Mouse (Mus musculus) ES-Bruce4 (cell line): ENCODE measurements around the gene Draxin. TPM values are rescaled to one million over a fixed set of nuclear protein-coding genes. Genes with fewer than 3 reads are reported as not detected.
A peak's percentile ranks its signal among the peaks of the same experiment; 100 is the strongest.

ENCODE experiments used
- H3K27ac ChIP-seq: 2 replicates; pipeline ENCODE4 v1.5.1; 2012; ENCODE audit warnings: low read length, inconsistent platforms; ENCODE audit not compliant: insufficient read depth
- H3K27me3 ChIP-seq: 2 replicates; pipeline ENCODE4 v1.6.1; 2012; ENCODE audit warnings: mild to moderate bottlenecking, low read length, inconsistent platforms; ENCODE audit not compliant: control insufficient read depth, poor library complexity, insufficient read depth, severe bottlenecking
- H3K36me3 ChIP-seq: 2 replicates; pipeline ENCODE4 v1.6.1; 2012; ENCODE audit warnings: inconsistent platforms, mild to moderate bottlenecking, low read length, moderate library complexity; ENCODE audit not compliant: control insufficient read depth, poor library complexity, insufficient read depth, severe bottlenecking
- H3K4me1 ChIP-seq: one replicate; pipeline ENCODE4 v1.8.1; 2011; ENCODE audit warnings: low read length; ENCODE audit not compliant: control insufficient read depth, insufficient read depth
- H3K4me3 ChIP-seq: 2 replicates; pipeline ENCODE4 v1.5.1; 2011; ENCODE audit warnings: low read depth, mild to moderate bottlenecking, low read length
- H3K9ac ChIP-seq: 2 replicates; pipeline ENCODE4 v1.6.1; 2012; ENCODE audit warnings: low read depth, mild to moderate bottlenecking, inconsistent platforms; ENCODE audit not compliant: poor library complexity, severe bottlenecking
- H3K9me3 ChIP-seq: replicated peaks from 2 replicates; pipeline ENCODE4 v1.6.1; 2012; ENCODE audit warnings: mild to moderate bottlenecking, low read length, inconsistent platforms; ENCODE audit not compliant: control insufficient read depth, poor library complexity, insufficient read depth, severe bottlenecking
- CTCF ChIP-seq: IDR thresholded peaks from one replicate; pipeline ENCODE4 v1.8.1; 2011; ENCODE audit warnings: low read depth, low read length
- EP300 ChIP-seq: IDR thresholded peaks from 2 replicates; pipeline ENCODE4 v1.6.1; 2011; ENCODE audit warnings: low read depth, low read length; ENCODE audit not compliant: insufficient read depth
- POLR2A ChIP-seq: IDR thresholded peaks from one replicate; pipeline ENCODE4 v1.8.1; 2011; ENCODE audit warnings: low read length; ENCODE audit not compliant: insufficient read depth
- polyA plus RNA-seq: library from polyadenylated mRNA; stranded (reverse); fragments of >200 nt; gene quantifications from 2 replicates; pipeline ENCODE4 v1.2.4, GENCODE M21; 2011; ENCODE audit warnings: low read depth; ENCODE audit not compliant: missing spikeins, insufficient read depth, insufficient read length

Gene Draxin
- polyA plus RNA-seq, 1 experiment, result 0.22 TPM

- Histone ChIP-seq H3K4me1 (peaks cover 4% of the 10 kb centered on the region), H3K9ac (peak overlapping the region; percentile 30), H3K36me3 (peaks cover 2% of the 10 kb centered on the region; the same call in 1 of the 2 replicates), H3K9me3 (no peaks in the 10 kb centered on the region), H3K27me3 (no peaks in the 10 kb centered on the region), H3K4me3 (peak overlapping the region; percentile 23), H3K27ac (0 out of 2 replicates have a peak overlapping the region, but pooled peaks have one; percentile 0)
- TF ChIP-seq CTCF (no peak), POLR2A (no peak), EP300 (no peak)
Observed at GRCm38 (mm10) chr4:148074521-148075189, 55.8 kb downstream of the Draxin start.

DNA sequence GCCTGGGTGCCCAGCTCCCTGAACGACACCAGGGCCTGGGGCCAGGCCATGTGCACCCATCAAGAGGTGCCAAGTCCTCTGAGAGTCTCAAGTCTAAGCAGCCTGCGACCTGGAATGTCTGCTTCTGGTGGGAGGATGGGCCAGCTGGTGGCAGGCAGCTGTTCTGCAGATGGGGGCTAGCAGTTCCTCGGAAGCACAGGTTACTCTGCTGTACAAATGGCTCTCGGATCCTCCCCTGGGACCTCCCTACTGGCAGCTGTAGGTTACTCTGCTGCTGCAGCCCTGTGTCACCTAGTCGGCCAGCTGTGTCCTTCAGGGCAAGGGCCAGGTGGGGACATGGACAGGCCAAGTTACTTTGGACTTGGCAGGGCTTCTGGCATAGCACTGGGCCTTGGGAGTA is 59.0 kb downstream of the Draxin start:
- H3K4me3 ChIP-seq, result no peak overlapping the region
- H3K9me3 ChIP-seq, result no peaks in the 10 kb centered on the region
- TF ChIP-seq POLR2A, result no peak
- no peak for TF ChIP-seq EP300
- TF ChIP-seq CTCF, result no peak
- H3K4me1 ChIP-seq, result peaks cover 3% of the 10 kb centered on the region
- H3K27ac ChIP-seq, result no peak overlapping the region
- H3K27me3 ChIP-seq, result no peaks in the 10 kb centered on the region
- H3K9ac ChIP-seq, result no peak overlapping the region
- H3K36me3 ChIP-seq, result no peaks in the 10 kb centered on the region

GRCm38 (mm10) chr4:148069602-148070218 is 60.8 kb downstream of the Draxin start:
- no peak for TF ChIP-seq CTCF
- TF ChIP-seq EP300, result no peak
- TF ChIP-seq POLR2A, result no peak
- Histone ChIP-seq H3K27ac (no peak overlapping the region), H3K9me3 (no peaks in the 10 kb centered on the region), H3K27me3 (no peaks in the 10 kb centered on the region), H3K4me1 (peaks cover 15% of the 10 kb centered on the region), H3K4me3 (no peak overlapping the region), H3K36me3 (no peaks in the 10 kb centered on the region), H3K9ac (no peak overlapping the region)

GRCm38 (mm10) chr4:148067346-148067745 is 63.2 kb downstream of the Draxin start:
- Histone ChIP-seq H3K27me3 (no peaks in the 10 kb centered on the region), H3K27ac (no peak overlapping the region), H3K9ac (no peak overlapping the region), H3K4me1 (peaks cover 13% of the 10 kb centered on the region), H3K4me3 (no peak overlapping the region), H3K9me3 (no peaks in the 10 kb centered on the region), H3K36me3 (no peaks in the 10 kb centered on the region)
- TF ChIP-seq EP300, result no peak
- no peak for TF ChIP-seq CTCF
- TF ChIP-seq POLR2A, result no peak

- Histone ChIP-seq H3K27me3 (no peaks in the 10 kb centered on the region), H3K4me1 (peaks cover 13% of the 10 kb centered on the region), H3K4me3 (no peak overlapping the region), H3K36me3 (no peaks in the 10 kb centered on the region), H3K9me3 (no peaks in the 10 kb centered on the region), H3K9ac (no peak overlapping the region), H3K27ac (no peak overlapping the region)
- TF ChIP-seq EP300 (no peak), CTCF (no peak), POLR2A (no peak)
Observed at GRCm38 (mm10) chr4:148066401-148066744, 64.1 kb downstream of the Draxin start.

- Histone ChIP-seq H3K4me3 (no peak overlapping the region), H3K9ac (no peak overlapping the region), H3K36me3 (no peaks in the 10 kb centered on the region), H3K27me3 (no peaks in the 10 kb centered on the region), H3K4me1 (peaks cover 13% of the 10 kb centered on the region), H3K9me3 (no peaks in the 10 kb centered on the region), H3K27ac (no peak overlapping the region)
- TF ChIP-seq POLR2A, result no peak
- TF ChIP-seq EP300, result no peak
- no peak for TF ChIP-seq CTCF
Observed at GRCm38 (mm10) chr4:148065702-148066400, 64.6 kb downstream of the Draxin start.
